Mouse (Mus musculus) midbrain, embryonic 11.5 days (tissue): ENCODE measurements around the gene Ch25h. TPM values are rescaled to one million over a fixed set of nuclear protein-coding genes. Genes with fewer than 3 reads are reported as not detected.

Experiments
- ATAC-seq: fragments of 200-750 bp; cut with Nextera tagmentation; 2 replicates; pipeline ENCODE4 v1.8.0; 2017; ENCODE audit warnings: moderate TSS enrichment, moderate library complexity; ENCODE audit not compliant: low FRiP score
- DNase-seq: peaks from one replicate; pipeline ENCODE4 v3.0.0; 2015; ENCODE audit warnings: low spot score; ENCODE audit errors: missing footprints
- H3K27ac ChIP-seq: fragments of 300-500 bp; sonication (generic); 2 replicates; pipeline ENCODE4 v1.5.1; 2014; ENCODE audit warnings: low read depth, low read length
- H3K27me3 ChIP-seq: fragments of 300-500 bp; sonication (generic); 2 replicates; pipeline ENCODE4 v1.6.1; 2014; ENCODE audit warnings: mild to moderate bottlenecking, low read length, moderate library complexity, mixed read lengths; ENCODE audit not compliant: control insufficient read depth, insufficient read depth
- H3K36me3 ChIP-seq: fragments of 300-500 bp; sonication (generic); 2 replicates; pipeline ENCODE4 v1.6.1; 2014; ENCODE audit warnings: mild to moderate bottlenecking, low read length, moderate library complexity, mixed read lengths; ENCODE audit not compliant: control insufficient read depth, insufficient read depth
- H3K4me1 ChIP-seq: fragments of 300-500 bp; sonication (generic); 2 replicates; pipeline ENCODE4 v1.6.1; 2014; ENCODE audit warnings: low read length; ENCODE audit not compliant: control insufficient read depth, insufficient read depth
- H3K4me2 ChIP-seq: fragments of 300-500 bp; sonication (generic); 2 replicates; pipeline ENCODE4 v1.6.1; 2014; ENCODE audit warnings: mild to moderate bottlenecking, moderate library complexity
- H3K4me3 ChIP-seq: fragments of 300-500 bp; sonication (generic); 2 replicates; pipeline ENCODE4 v1.5.1; 2014; ENCODE audit warnings: low read depth, low read length
- H3K9ac ChIP-seq: fragments of 300-500 bp; sonication (generic); 2 replicates; pipeline ENCODE4 v1.6.1; 2014; ENCODE audit warnings: low read length
- H3K9me3 ChIP-seq: fragments of 300-500 bp; sonication (generic); 2 replicates; pipeline ENCODE4 v1.6.1; 2016; ENCODE audit warnings: low read length; ENCODE audit not compliant: control insufficient read depth
- WGBS: fragments of 180-500 bp; shearing (Covaris S2); extraction: QIAGEN DNeasy Blood & Tissue Kit; methylation state at CpG from one replicate; pipeline ENCODE4 v1.1.7; 2014; 5-methylcytosine and 5-hydroxymethylcytosine counted together
- polyA plus RNA-seq: library from polyadenylated mRNA; unstranded; fragments of >200 nt; fragmentation: Nextera tagmentation; extraction: Ambion mirVana; gene quantifications from 2 replicates; pipeline ENCODE4 v1.2.1, GENCODE M21; 2014

Gene Ch25h
- polyA plus RNA-seq, 1 experiment from 2014 or later: 0.66 TPM

DNA sequence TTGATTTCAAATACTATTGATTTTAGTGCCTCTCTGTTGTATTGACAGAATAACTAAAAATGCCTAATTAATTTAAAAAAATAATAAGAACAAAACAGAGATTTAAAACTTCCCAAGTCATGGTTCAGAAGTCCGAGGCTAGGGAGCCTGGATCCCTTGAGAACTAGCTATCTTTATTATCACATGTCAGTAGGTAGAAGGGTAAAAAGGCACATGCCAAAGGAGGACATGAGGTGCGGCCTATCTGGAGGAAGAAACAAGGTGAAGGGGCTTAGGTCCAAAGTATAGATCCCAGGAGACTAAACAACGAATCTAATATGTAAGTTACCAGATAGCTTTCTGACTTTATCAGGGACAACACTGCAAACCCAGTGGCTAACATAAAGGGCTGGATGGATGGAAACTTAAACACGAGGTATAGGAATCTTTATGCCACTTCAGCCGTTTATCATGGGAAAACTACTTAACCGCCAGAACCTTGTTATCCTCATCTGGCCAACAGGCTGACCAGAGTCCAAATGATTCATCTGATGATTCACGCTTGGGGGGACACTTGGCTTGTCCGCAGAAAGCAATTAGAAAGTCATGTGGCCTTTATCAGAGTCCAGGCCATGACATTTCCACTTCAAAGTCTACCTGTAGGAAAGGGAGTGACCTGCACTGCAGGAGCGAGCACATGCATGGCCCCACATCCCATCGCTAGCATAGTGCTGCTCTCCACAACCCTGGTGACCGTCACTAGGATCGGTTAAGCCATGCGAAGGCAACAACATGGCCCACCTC, 43.0 kb upstream of the Ch25h start:
- Histone ChIP-seq H3K4me3 (no peak overlapping the region), H3K27ac (no peak overlapping the region), H3K4me2 (no peak overlapping the region), H3K9ac (no peak overlapping the region), H3K9me3 (no peaks in the 10 kb centered on the region), H3K36me3 (no peaks in the 10 kb centered on the region; the same call in 1 of the 2 replicates), H3K4me1 (no peaks in the 10 kb centered on the region), H3K27me3 (no peaks in the 10 kb centered on the region)
- ATAC-seq: no peak
- 92% methylated on average over 13 of the region's 13 CpGs for WGBS
- DNase-seq: no peak

GRCm38 (mm10) chr19:34517197-34517596, 42.2 kb upstream of the Ch25h start:
- Histone ChIP-seq H3K4me1 (no peaks in the 10 kb centered on the region), H3K36me3 (no peaks in the 10 kb centered on the region; the same call in 1 of the 2 replicates), H3K27me3 (no peaks in the 10 kb centered on the region), H3K9me3 (no peaks in the 10 kb centered on the region), H3K9ac (no peak overlapping the region), H3K4me3 (no peak overlapping the region), H3K4me2 (no peak overlapping the region), H3K27ac (no peak overlapping the region)
- WGBS: 88% methylated on average over 3 of the region's 3 CpGs
- no peak for ATAC-seq
- peak; percentile 23 for DNase-seq

DNA sequence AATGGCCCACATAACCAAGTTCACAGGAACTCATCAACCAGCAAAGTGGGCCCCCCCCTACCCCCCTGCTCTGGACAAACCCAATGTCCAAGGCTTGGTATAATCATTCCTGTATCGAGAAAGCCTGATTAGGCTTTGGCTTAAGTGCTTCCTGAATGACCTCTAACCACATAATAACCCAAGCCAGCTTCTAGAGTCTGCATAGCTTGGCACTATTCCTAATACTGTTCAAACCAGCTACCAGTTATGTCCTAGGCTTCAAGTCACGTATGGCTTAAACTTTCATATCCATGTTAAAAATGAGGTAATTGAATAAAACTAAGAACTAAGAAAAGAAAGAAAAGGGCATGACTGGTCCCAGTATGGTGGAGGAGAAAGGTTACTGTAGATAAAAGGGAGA, 41.4 kb upstream of the Ch25h start:
- Histone ChIP-seq H3K9me3 (no peaks in the 10 kb centered on the region), H3K27ac (no peak overlapping the region), H3K27me3 (no peaks in the 10 kb centered on the region), H3K4me1 (no peaks in the 10 kb centered on the region), H3K36me3 (no peaks in the 10 kb centered on the region; the same call in 1 of the 2 replicates), H3K9ac (no peak overlapping the region), H3K4me3 (no peak overlapping the region), H3K4me2 (no peak overlapping the region)
- no peak for ATAC-seq
- 88% methylated on average over 2 of the region's 2 CpGs for WGBS
- no peak for DNase-seq

DNA sequence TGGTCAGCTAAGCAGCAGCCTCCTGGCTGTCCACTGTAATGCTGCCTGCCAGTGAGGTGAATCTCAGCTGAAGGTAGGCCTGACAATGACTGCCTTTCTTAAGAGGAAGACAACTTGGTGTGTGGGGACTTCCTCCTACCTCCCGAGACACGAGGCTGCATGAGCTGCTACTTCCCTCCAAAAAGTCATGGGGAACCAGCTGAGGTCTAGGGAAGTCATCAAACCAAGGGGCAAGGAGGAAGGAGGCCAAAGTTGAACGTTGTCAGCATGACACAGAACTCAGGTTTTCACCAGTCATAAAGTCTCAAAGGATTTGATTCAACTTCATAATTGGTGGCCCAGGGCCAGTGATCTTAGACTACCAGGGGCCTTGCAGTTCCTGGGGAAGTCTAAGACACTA, 40.7 kb upstream of the Ch25h start:
- DNase-seq (no peak), ATAC-seq (no peak)
- H3K4me2 ChIP-seq: no peak overlapping the region
- H3K36me3 ChIP-seq: peaks cover 2% of the 10 kb centered on the region
- 82% methylated on average over 3 of the region's 3 CpGs for WGBS
- no peaks in the 10 kb centered on the region for H3K9me3 ChIP-seq
- H3K27me3 ChIP-seq: no peaks in the 10 kb centered on the region
- no peaks in the 10 kb centered on the region for H3K4me1 ChIP-seq
- H3K4me3 ChIP-seq: no peak overlapping the region
- H3K27ac ChIP-seq: no peak overlapping the region
- H3K9ac ChIP-seq: no peak overlapping the region

DNA sequence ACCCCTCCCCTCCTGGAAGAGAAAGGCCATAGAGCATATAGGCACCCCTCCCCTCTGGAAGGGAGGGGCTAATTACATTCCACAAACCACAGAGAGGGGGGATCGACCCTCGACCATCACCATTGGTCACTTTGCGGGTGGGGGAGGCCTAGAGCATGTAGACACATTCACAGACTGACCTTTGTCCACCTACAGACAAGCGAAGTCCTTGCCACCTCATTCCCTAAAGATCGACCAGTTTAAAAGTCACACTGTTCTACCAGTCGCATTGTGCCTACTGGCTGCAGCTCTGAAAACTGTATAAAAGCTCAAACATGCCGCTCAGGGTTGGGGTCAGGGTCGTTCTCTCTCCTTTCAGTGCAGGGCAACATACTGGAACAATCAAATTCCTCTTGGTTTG, 36.6 kb upstream of the Ch25h start:
- ATAC-seq (no peak), DNase-seq (peak; percentile 12)
- no peaks in the 10 kb centered on the region for H3K4me1 ChIP-seq
- no peaks in the 10 kb centered on the region for H3K9me3 ChIP-seq
- peaks cover 3% of the 10 kb centered on the region; the same call in 1 of the 2 replicates for H3K36me3 ChIP-seq
- H3K4me3 ChIP-seq: no peak overlapping the region
- WGBS: 72% methylated on average over 8 of the region's 8 CpGs
- H3K9ac ChIP-seq: no peak overlapping the region
- no peak overlapping the region for H3K27ac ChIP-seq
- no peaks in the 10 kb centered on the region for H3K27me3 ChIP-seq
- H3K4me2 ChIP-seq: no peak overlapping the region

- no peak overlapping the region for H3K4me2 ChIP-seq
- no peak overlapping the region for H3K4me3 ChIP-seq
- WGBS: 92% methylated on average over 5 of the region's 5 CpGs
- H3K27ac ChIP-seq: no peak overlapping the region
- H3K27me3 ChIP-seq: no peaks in the 10 kb centered on the region
- peak; percentile 31 for DNase-seq
- H3K4me1 ChIP-seq: no peaks in the 10 kb centered on the region
- ATAC-seq: no peak
- H3K36me3 ChIP-seq: peaks cover 3% of the 10 kb centered on the region; the same call in 1 of the 2 replicates
- no peaks in the 10 kb centered on the region for H3K9me3 ChIP-seq
- no peak overlapping the region for H3K9ac ChIP-seq
Observed at GRCm38 (mm10) chr19:34510717-34511116, 35.8 kb upstream of the Ch25h start.

DNA sequence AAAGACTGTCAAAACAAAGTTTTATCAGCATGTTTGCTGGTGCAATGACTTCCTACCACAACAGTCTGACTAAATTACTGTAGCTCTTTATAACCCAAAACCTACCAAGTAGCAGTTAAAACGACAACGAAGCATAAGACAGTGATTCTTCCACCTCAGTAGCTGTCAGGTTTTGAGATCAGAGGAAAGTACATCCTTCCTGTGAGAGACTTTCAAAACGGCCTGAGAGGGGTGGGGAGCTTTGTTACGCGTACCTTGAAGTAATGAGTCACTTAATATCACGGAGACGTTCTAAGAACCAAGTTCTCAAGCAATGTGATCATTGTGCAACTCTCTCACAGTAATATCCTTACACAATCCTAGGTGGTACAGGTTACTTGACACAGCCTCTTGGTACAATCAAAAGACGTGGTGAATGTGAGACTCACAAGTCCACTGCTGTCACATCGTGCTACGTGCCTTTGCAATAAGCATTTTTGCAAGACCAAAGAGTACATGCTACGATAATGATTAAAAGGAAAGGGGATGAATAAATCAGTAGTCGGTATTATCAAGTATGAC, 30.3 kb upstream of the Ch25h start:
- H3K27me3 ChIP-seq: no peaks in the 10 kb centered on the region
- 90% methylated on average over 12 of the region's 12 CpGs for WGBS
- H3K9me3 ChIP-seq: no peaks in the 10 kb centered on the region
- no peaks in the 10 kb centered on the region for H3K4me1 ChIP-seq
- H3K27ac ChIP-seq: no peak overlapping the region
- no peak overlapping the region for H3K4me3 ChIP-seq
- no peak overlapping the region for H3K4me2 ChIP-seq
- DNase-seq: no peak
- no peak overlapping the region for H3K9ac ChIP-seq
- no peak for ATAC-seq
- no peaks in the 10 kb centered on the region for H3K36me3 ChIP-seq

DNA sequence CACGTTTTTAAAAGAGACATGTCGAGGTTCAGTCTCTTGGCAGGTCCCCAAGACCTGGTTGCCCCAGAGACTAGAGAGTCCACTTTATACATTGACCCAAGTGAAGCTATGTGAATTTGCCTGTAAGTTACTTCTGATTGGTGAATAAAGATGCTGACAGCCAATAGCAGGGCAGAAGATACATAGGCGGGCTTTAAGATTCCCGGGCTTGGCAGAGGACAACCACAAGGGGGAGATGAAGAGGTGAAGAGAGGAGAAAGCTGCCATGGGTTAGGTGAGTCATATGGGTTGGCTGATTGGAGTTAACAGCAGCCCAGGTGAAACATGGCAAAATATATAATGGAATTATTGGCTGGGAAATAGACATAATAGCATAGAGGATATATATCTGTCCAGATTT, 25.8 kb upstream of the Ch25h start:
- no peak for DNase-seq
- H3K9me3 ChIP-seq: no peaks in the 10 kb centered on the region
- 50% methylated on average over 4 of the region's 4 CpGs for WGBS
- no peak overlapping the region for H3K9ac ChIP-seq
- no peaks in the 10 kb centered on the region for H3K4me1 ChIP-seq
- no peak overlapping the region for H3K4me3 ChIP-seq
- peak; percentile 52 for ATAC-seq
- no peaks in the 10 kb centered on the region for H3K36me3 ChIP-seq
- H3K27me3 ChIP-seq: no peaks in the 10 kb centered on the region
- H3K27ac ChIP-seq: no peak overlapping the region
- H3K4me2 ChIP-seq: no peak overlapping the region

DNA sequence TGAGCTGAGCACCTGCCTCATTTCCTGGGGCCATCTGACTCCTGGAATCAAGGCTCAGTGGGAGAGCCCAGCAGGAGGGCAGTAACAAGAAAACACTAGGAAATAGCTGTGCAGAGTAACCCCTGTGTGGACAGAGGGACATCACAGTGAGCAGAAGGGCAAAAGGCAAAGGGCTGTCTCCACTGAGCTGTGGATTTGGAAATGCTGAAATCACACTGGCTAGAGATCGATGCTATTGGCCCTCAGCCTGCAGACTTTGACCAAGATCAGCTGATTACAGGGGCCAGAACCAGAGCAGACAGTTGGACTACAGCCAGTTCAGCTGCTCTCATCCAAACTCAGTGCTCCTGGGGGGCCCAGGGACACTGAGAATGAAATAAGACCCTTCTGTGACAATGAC, 21.4 kb upstream of the Ch25h start:
- no peaks in the 10 kb centered on the region for H3K27me3 ChIP-seq
- H3K9me3 ChIP-seq: no peaks in the 10 kb centered on the region
- H3K4me3 ChIP-seq: no peak overlapping the region
- DNase-seq: no peak
- no peak overlapping the region for H3K4me2 ChIP-seq
- H3K4me1 ChIP-seq: no peaks in the 10 kb centered on the region
- H3K36me3 ChIP-seq: no peaks in the 10 kb centered on the region
- no peak for ATAC-seq
- H3K27ac ChIP-seq: no peak overlapping the region
- H3K9ac ChIP-seq: no peak overlapping the region
- 82% methylated on average over 1 of the region's 1 CpGs for WGBS
